17 mouse cellular contexts compared by ENCODE assay signal in the genomic region with DNA sequence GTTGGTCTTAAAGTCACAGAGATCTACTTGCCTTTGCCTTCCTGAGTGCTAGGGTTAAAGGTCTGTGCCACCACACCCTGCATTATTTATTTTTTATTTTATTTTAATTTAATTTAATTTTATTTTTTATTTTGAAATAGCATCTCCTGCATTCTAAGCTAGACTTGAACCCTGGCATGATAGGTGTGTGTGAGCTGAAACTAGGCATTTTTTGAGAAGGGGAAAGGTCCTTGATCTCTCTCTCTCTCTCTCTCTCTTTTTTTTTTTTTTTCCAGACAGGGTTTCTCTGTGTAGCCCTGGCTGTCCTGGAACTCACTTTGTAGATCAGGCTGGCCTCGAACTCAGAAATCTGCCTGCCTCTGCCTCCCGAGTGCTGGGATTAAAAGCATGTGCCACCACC. TPM values are rescaled to one million over a fixed set of nuclear protein-coding genes. Genes with fewer than 3 reads are reported as not detected.
"Had no signal": no experiment of that assay in that cellular context is flagged by ENCODE, and none has a peak within 500 bp of the region (broad histone marks: within the 10 kb centered on the region; RNA-seq: fewer than 3 reads in every experiment).

No protein-coding gene starts in this region.

RNA-seq across cellular contexts. Expression of a gene that starts 50.5 kb away (rescaled TPM):
- total RNA-seq: megakaryocyte, adult 5-6 weeks; megakaryocyte-erythroid progenitor cell, adult 5-6 weeks had no signal
- polyA plus RNA-seq: lung, adult 2 months; lung, embryonic 15.5 days; lung, postnatal 0 days; midbrain, embryonic 10.5 days; midbrain, embryonic 12.5 days; midbrain, embryonic 14.5 days; midbrain, embryonic 16.5 days; myocyte; neural tube, embryonic 11.5 days; neural tube, embryonic 13.5 days; neural tube, embryonic 15.5 days; small intestine, adult 2 months; stomach, embryonic 14.5 days; stomach, embryonic 16.5 days; thymus, postnatal 0 days had no signal

RNA-seq across cellular contexts. Expression of a gene that starts 53.2 kb away (rescaled TPM):
- total RNA-seq: megakaryocyte-erythroid progenitor cell, adult 5-6 weeks had no signal
- polyA plus RNA-seq: myocyte had no signal
